Mouse (Mus musculus) left cerebral cortex, adult 2 months (tissue): Measurements from ENCODE around the gene Gm20532. TPM values are rescaled to one million over a fixed set of nuclear protein-coding genes. Genes with fewer than 3 reads are reported as not detected.

Source experiments
- DNase-seq, 2 experiments: peaks; one replicate each; pipeline ENCODE4 v3.0.0; 2021 to 2022; ENCODE audit warnings: low spot score in 2 of 2, mixed read lengths in 1 of 2; ENCODE audit errors: extremely low spot score in 1 of 2
- H3K27ac ChIP-seq: fragments of 200-600 bp; 2 replicates; pipeline ENCODE4 v1.8.1; 2022
- H3K4me3 ChIP-seq: fragments of 200-600 bp; 2 replicates; pipeline ENCODE4 v1.8.1; 2022
- CTCF ChIP-seq: fragments of 200-600 bp; IDR thresholded peaks from 2 replicates; pipeline ENCODE4 v1.8.1; 2022; ENCODE audit warnings: antibody characterized with exemption, mild to moderate bottlenecking, moderate library complexity
- intact Hi-C: fragments of 180-260 bp; cut with DNase I; formaldehyde crosslinking; loops from one replicate; pipeline ENCODE4 v1.15.1; 2025
- total RNA-seq, 2 experiments: library from RNA; stranded (reverse); gene quantifications; 2 replicates each; pipeline ENCODE4 v1.2.3; 2021

Gm20532 gene
- total RNA-seq, 2 experiments from 2014 or later, result not detected

DNA sequence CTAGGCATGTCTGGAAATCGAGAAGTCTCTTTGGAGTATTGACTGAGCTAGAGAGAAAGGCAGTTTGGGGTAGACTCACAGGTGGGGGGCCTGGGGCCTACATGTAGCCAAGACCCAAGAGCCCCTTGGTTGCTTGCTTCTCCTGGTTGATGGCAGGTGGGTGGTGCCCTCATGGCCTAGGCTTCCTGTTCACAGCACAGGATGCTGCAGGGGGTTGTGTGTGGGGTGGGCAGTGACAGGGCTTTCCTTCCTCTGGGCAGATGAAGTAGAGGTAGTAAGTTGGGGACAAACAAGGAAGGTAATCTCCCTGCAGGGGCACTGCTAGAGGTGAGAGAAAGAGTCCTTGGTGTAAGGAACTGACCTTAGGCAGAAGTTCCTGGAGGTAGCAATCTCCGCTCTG lies 34.4 kb upstream of the Gm20532 start:
- intact Hi-C loops, result no loop called here
- Histone ChIP-seq H3K27ac (no peak overlapping the region), H3K4me3 (no peak overlapping the region)
- TF ChIP-seq CTCF, result no peak
- DNase-seq, result no peak

DNA sequence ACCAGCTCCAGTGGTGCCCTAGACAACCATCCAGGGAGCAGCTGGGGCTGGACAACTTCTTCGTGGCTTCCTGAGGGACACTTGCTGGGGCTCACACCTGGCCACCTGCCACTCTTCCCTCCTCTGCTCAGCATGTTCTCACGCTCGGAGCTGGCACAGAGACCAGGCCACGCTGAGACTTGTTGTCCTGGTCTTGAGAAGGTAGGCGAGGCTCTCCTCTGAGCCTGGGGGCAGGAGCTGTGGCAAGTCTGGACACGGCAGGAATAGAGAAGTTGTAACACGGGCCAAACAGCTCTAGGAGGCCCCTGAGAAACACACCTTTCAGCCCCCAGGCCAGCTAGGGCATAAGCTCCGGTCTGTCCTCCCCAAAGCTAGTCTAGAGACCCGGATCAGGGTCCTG lies 32.5 kb upstream of the Gm20532 start:
- H3K4me3 ChIP-seq, result no peak overlapping the region
- intact Hi-C loops, result no loop called here
- no peak for TF ChIP-seq CTCF
- DNase-seq, result no peak
- H3K27ac ChIP-seq, result no peak overlapping the region

DNA sequence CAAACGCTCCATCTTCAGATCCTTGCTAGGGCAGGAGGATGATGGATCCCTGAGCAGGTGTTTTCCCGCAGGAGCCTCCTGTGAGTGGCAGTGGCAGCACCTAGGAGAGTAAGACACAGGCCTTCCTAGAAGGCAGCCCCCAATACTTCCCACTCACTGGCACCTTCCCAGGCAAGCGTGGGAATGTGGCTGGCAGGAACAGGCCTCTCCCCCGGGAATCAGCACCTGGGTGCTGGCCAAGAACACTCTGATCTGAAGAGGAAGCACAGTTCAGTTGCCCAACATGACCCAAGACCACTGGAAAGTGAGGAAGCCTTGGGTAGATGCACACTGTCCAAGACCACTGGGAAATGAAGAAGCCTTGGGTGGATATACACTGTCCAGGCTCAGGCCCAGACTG lies 31.4 kb upstream of the Gm20532 start:
- peak; percentile 40 to 72 for DNase-seq
- H3K27ac ChIP-seq, result no peak overlapping the region
- intact Hi-C loops, result loop anchor here (5.0 kb wide), 2 partner anchors 53 to 83 kb away; no protein-coding TSS in a partner anchor

DNA sequence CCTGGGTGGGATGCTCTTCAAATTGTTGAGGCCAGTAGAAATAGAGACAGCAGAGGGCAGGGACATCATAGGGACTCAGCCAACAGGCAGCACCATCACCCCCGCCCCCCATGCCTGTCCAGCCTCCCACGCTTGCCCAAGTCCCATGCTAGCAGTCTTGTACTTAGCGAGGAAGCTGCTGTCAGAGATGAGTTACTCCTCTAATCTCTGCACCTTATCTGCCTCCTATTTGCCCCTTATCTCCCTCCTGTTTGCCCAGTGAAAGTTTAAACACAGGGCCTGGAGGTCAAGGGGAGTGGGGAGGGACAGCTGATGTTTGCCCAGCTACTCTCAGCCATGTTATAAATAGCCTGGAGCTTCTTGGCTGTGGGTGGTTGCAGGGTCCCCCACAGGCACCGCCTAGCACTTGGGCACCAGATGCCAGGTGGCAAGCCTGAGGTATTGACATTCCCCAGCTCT lies 29.9 kb upstream of the Gm20532 start:
- intact Hi-C loops, result loop anchor here (5.0 kb wide), 2 partner anchors 54 to 84 kb away; no protein-coding TSS in a partner anchor
- Histone ChIP-seq H3K27ac (no peak overlapping the region), H3K4me3 (no peak overlapping the region)
- TF ChIP-seq CTCF, result no peak
- no peak for DNase-seq

More for the DNA sequence above, 31.4 kb upstream of the Gm20532 start:
- H3K4me3 ChIP-seq, result no peak overlapping the region
- TF ChIP-seq CTCF, result no peak

DNA sequence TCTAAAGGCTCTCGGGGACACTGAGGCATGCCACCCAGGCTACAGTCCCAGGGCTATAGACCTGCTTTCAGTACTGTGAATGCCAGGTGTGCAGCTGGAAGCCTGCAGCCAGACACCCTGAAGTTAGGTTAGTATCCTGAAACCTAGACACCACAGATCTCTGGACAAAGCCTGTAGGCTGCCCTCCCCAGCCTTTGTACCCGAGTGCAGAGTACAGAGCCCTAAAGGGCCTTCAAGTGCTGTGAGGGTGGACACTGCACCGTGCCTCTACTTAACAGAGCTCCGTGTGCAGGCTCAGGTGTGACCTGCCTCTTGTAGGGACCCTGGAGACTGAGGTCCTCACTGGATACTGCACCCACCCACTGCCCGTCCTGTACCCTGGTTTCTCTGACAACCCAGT lies 25.9 kb upstream of the Gm20532 start:
- intact Hi-C loops, result loop anchor here (5.0 to 10.0 kb wide), 2 partner anchors 153 to 406 kb away; partner anchors contain the start of gene Inpp5e
- Histone ChIP-seq H3K27ac (no peak overlapping the region), H3K4me3 (no peak overlapping the region)
- DNase-seq, result no peak
- no peak for TF ChIP-seq CTCF

DNA sequence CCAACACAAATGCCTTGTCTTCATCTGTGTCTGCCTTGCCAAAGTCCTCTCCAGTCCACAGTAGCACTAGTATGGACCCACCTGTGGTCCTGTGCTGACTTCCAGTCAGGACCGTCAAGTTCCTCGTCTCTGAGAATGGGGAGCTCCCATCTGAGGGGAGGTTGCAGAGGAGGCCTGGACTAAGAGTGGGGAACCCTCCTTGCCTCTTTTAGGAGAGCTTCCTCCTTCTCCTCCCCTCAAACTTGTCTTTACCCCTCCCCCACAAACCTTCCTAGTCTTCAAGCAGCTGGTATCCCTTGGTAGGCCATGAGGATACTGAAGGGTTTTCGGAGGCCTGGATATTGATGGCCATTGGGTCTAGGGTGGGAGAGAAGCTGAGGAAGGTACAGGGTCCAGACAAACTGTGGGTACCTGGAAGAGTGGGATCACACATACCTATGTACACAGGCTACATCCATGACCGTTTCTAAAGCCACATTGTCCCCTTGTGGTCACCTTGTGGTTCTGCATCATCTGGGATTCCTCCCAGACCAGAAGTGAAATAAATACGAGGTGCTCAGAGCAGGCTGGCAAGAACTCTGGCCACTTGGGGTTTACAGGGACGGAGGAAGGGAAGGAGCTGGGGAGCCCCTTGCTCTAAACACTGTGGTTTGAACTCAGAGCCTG lies 25.0 kb upstream of the Gm20532 start:
- intact Hi-C loops, result loop anchor here (1.0 to 10.0 kb wide), 3 partner anchors 112 to 407 kb away; partner anchors contain the start of gene Inpp5e
- peak in 1 of 2 experiments; percentile 21 for DNase-seq
- no peak overlapping the region for H3K27ac ChIP-seq
- TF ChIP-seq CTCF, result peak; percentile 85
- no peak overlapping the region for H3K4me3 ChIP-seq

DNA sequence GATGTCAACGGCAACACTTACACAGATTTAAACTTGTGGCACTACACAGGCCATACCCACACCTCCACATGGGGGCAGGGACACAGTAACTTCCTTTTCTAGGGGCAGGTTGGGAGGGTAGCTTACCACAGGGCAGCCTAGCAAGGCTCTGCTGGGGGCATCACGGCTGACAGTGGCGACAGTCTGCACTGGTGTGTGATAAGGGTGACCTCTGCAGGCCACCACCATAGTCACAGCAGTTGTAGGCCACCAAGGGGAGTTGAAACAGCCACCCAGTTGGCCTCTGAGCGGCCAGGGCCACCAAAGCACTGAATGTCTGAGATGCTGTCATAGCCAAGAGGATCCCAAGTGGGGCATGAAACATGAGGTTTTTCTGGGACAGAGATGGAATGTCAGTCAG lies 20.2 kb upstream of the Gm20532 start:
- intact Hi-C loops, result loop anchor here (5.0 to 10.0 kb wide), 2 partner anchors 264 to 411 kb away; no protein-coding TSS in a partner anchor
- peak; percentile 59 for TF ChIP-seq CTCF
- no peak overlapping the region for H3K27ac ChIP-seq
- peak; percentile 29 to 36 for DNase-seq
- no peak overlapping the region for H3K4me3 ChIP-seq

DNA sequence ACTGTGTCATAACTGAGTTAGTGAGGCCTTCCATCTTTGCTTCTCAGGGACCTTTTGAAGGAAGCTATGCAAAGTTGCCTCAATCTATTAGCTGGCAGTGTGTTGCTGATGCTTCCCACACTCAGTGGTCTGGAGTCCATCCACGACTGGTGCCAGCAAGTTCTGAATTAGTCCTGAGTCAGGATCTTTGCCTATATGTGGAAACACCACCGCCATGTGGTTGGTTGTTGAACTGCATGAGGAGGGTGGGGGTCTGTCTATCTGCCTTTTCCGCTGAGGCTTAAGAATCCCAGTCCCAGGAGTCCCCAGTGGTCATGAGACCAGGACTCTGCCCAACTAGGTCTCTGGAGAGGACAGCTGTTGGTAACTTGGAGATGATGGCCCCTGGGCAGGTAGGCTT lies 16.4 kb upstream of the Gm20532 start:
- intact Hi-C loops, result no loop called here
- Histone ChIP-seq H3K27ac (no peak overlapping the region), H3K4me3 (no peak overlapping the region)
- peak; percentile 72 for TF ChIP-seq CTCF
- DNase-seq, result peak; percentile 43 to 44

DNA sequence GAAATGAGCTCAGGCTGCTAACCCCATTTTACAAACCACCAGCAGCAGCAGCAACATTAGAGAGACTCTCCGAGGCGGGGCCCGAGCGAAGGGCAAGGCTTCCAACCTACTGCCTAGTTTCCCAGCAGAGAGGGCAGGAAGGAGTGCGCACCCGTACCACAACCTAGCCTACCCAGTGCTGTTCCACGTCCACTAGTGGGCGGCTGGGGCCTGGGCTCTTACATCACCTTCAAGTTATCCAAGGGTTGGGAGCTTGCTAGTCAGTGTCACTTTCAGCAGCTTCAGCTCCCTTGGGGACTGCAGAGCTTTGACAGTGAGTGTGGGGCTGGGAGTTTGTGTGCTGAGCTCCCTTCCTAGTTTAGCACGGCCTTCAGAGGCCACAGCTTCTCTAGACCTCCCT lies 15.0 kb upstream of the Gm20532 start:
- TF ChIP-seq CTCF, result no peak; the same call in 1 of the 2 replicates
- no peak for DNase-seq
- intact Hi-C loops, result no loop called here
- Histone ChIP-seq H3K4me3 (no peak overlapping the region), H3K27ac (no peak overlapping the region)

DNA sequence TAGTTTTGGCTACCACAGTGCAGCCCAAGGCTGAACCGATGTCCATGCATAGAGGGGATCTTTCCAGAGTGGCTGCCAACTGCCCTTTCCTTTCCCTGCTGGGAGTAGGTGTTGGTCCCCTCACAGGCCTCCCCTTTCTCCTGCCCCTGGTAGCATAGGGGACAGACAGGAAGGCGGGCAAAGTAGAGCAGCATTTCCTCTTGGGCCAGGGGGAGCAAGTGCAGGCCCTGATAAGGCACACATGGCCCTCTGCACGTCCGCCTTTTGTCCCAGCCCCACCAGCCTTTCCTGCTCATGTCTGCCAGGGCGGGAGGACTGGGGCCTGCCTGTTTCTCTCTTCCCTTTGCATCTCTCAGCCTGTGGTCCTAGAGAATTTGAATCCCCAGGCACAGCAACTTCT lies 14.6 kb upstream of the Gm20532 start:
- Histone ChIP-seq H3K4me3 (no peak overlapping the region), H3K27ac (peak overlapping the region; percentile 26; the same call in 1 of the 2 replicates)
- no peak for TF ChIP-seq CTCF
- intact Hi-C loops, result no loop called here
- no peak for DNase-seq

DNA sequence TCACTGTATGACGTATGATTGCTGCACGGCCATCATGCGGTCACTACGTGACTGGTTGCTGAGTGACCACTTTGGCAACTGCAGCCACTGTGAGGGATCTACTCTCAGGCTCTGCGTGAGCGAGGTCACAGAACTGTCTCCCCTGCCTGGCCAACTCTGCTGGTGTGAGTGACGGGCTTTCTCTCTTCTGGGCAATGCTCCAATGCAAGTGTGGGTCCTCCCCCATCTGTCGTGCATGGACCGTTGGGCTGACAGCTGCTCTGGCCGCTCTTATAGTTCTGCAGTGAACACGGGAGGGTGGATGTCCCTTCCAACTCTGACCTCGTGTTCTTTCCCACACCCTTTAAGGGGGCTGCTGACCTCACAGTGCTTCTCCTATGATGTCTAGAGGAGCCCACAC lies 13.0 kb upstream of the Gm20532 start:
- intact Hi-C loops, result no loop called here
- peak in 1 of 2 experiments; percentile 24 for DNase-seq
- H3K27ac ChIP-seq, result no peak overlapping the region; the same call in 1 of the 2 replicates
- H3K4me3 ChIP-seq, result no peak overlapping the region
- no peak for TF ChIP-seq CTCF

DNA sequence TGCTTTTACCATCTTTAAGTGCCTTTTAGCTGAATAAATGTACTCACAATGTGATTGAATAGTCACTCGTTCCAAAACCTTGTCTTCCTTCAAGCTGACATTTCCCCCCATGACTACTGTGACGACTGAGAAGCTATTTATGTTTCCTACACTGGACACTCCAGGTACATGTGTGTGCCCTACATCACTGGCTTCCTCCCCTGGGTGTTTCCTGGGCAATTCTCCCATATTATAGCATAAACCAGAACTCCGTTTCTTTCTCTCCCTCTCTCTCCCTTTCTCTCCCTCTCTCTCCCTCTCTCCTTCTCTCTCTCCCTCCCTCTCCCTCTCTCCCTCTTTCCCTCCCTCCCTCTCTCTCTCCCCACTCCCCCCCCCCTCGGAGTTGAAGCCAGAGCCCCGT lies 12.6 kb upstream of the Gm20532 start:
- Histone ChIP-seq H3K27ac (no peak overlapping the region; the same call in 1 of the 2 replicates), H3K4me3 (no peak overlapping the region)
- DNase-seq, result no peak
- no peak for TF ChIP-seq CTCF
- intact Hi-C loops, result no loop called here

DNA sequence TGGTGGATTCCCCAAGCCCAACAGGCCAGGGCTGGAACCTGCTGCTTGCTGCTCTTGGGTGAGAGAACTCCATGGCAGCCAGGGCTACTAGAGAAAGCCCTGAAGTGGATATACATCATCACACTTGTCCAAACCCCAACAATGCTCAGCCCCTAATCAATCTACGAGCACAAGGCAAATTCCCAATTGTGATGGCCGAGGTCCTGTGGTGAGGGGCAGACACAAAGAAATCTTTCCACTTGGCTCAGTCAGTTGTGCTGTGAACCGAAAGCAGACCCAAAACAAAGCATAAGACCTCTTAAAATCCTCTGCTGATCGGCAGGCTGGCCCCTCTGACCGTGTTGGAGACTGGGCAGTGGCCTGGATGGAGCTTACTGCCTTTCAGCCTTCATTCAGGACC lies 11.6 kb upstream of the Gm20532 start:
- intact Hi-C loops, result no loop called here
- TF ChIP-seq CTCF, result no peak
- Histone ChIP-seq H3K4me3 (no peak overlapping the region), H3K27ac (0 out of 2 replicates have a peak overlapping the region, but pooled peaks have one; percentile 24)
- no peak for DNase-seq
